Mouse (Mus musculus): Measurements from ENCODE around the gene Hoxb4. TPM values are rescaled to one million over a fixed set of nuclear protein-coding genes. Genes with fewer than 3 reads are reported as not detected.

Gene Hoxb4
- 3.4 and 3.6 TPM in 2 replicates for polyA plus RNA-seq (2015; fragmentation: Nextera tagmentation; extraction: Ambion mirVana)

- H3K4me2 ChIP-seq: peak within 1 kb of the TSS; percentile 62
- peak; percentile 25; the same call in 1 of the 2 replicates for ATAC-seq (ENCODE audit: insufficient read depth, low FRiP score, low read depth)
- H3K9me3 ChIP-seq: no peaks in the 10 kb centered on the region
- H3K27ac ChIP-seq: peak within 1 kb of the TSS; percentile 97
- H3K4me1 ChIP-seq: peaks cover 19% of the 10 kb centered on the region
- H3K4me3 ChIP-seq (replicated peaks): peak within 1 kb of the TSS; percentile 60
- peak within 1 kb of the TSS; percentile 65 for H3K9ac ChIP-seq
- H3K36me3 ChIP-seq: no peaks in the 10 kb centered on the region
- 8% methylated on average over 28 of the region's 28 CpGs for WGBS
- peaks cover 19% of the 10 kb centered on the region; the same call in 1 of the 2 replicates for H3K27me3 ChIP-seq (replicated peaks)
These were observed at the start of gene Hoxb4 for GRCm38 (mm10) chr11:96317608-96318367. Hoxb4 (plus strand) TSS chr11:96318267.

- H3K9ac ChIP-seq: no peak overlapping the region
- WGBS: 1% methylated on average over 19 of the region's 19 CpGs
- H3K4me2 ChIP-seq: no peak overlapping the region
- peaks cover 20% of the 10 kb centered on the region for H3K4me1 ChIP-seq
- H3K36me3 ChIP-seq: no peaks in the 10 kb centered on the region
- H3K27me3 ChIP-seq (replicated peaks): peaks cover 97% of the 10 kb centered on the region
- no peaks in the 10 kb centered on the region for H3K9me3 ChIP-seq
- no peak overlapping the region for H3K27ac ChIP-seq
- no peak overlapping the region for H3K4me3 ChIP-seq (replicated peaks)
- ATAC-seq (ENCODE audit: insufficient read depth, low FRiP score, low read depth): no peak
These were observed 48.2 kb upstream of the Hoxb4 start for GRCm38 (mm10) chr11:96269869-96270268.

- no peak for ATAC-seq (ENCODE audit: insufficient read depth, low FRiP score, low read depth)
- WGBS: 1% methylated on average over 40 of the region's 40 CpGs
- H3K27me3 ChIP-seq (replicated peaks): peaks cover 97% of the 10 kb centered on the region
These were observed 47.0 kb upstream of the Hoxb4 start, which contains the start of gene Hoxb9 for GRCm38 (mm10) chr11:96270996-96271540. Hoxb9 (plus strand) TSS chr11:96271457.

GRCm38 (mm10) chr11:96271541-96272011 lies 46.5 kb upstream of the Hoxb4 start:
- no peak overlapping the region for H3K9ac ChIP-seq
- no peaks in the 10 kb centered on the region for H3K9me3 ChIP-seq
- under 1% methylated on average over 52 of the region's 52 CpGs for WGBS
- peaks cover 96% of the 10 kb centered on the region for H3K27me3 ChIP-seq (replicated peaks)
- H3K36me3 ChIP-seq: no peaks in the 10 kb centered on the region
- H3K4me1 ChIP-seq: peaks cover 20% of the 10 kb centered on the region
- no peak overlapping the region for H3K27ac ChIP-seq
- peak overlapping the region; percentile 55 for H3K4me2 ChIP-seq
- H3K4me3 ChIP-seq (replicated peaks): peak overlapping the region; percentile 34
- ATAC-seq (ENCODE audit: insufficient read depth, low FRiP score, low read depth): peak; percentile 53; the same call in 1 of the 2 replicates

More at GRCm38 (mm10) chr11:96270996-96271540, 47.0 kb upstream of the Hoxb4 start, which contains the start of gene Hoxb9:
- Histone ChIP-seq H3K27ac (no peak within 1 kb of the TSS), H3K9ac (no peak within 1 kb of the TSS), H3K4me2 (peak within 1 kb of the TSS; percentile 55), H3K4me1 (peaks cover 20% of the 10 kb centered on the region), H3K36me3 (no peaks in the 10 kb centered on the region), H3K4me3 (replicated peaks) (peak within 1 kb of the TSS; percentile 34), H3K9me3 (no peaks in the 10 kb centered on the region)

DNA sequence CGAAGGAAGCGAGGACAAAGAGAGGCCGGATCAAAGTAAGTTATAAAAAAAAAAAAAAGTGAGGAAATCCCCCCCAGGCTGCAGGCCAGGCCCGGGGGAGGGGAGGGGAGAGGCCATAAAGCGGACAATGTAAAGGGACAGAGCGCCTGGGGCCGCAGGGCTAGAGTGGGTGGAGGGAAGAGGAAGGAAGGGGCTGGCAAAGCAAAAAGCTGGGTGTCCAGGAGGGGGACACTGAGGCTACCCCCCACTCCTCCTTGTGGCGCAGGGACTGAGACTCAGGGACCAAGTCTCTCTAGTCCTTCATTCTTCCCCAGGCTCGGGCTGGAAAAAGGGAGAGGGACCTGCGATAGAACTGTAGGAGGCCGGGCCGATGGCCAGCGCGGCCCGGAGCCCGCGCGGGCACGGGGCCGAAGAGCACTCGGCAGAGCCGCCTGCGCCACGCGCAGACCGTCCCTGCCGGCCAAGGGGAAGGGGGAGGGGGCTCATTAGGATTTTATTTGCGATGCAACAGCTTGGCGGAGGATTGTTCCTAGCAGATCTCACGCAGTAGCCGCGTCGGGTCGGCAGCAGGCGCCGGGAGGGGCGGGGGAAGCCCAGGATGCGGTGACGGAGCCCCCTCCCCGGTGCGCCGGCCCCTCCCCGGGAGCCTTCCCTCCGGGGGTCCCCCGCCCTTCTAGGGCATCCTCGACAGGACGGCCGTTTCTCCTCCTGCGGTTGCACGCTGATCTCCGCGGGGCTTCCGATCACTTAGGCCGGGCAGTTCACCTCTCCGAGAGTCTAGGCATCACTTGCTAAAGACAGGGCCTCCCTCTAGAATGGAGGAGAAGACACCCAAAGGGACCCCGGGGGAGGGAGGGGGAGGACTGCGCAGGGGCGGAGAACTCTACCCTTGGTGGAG lies 45.8 kb upstream of the Hoxb4 start:
- 1% methylated on average over 58 of the region's 58 CpGs for WGBS
- Histone ChIP-seq H3K27ac (no peak overlapping the region), H3K4me3 (replicated peaks) (peak overlapping the region; percentile 34), H3K27me3 (replicated peaks) (peaks cover 96% of the 10 kb centered on the region), H3K4me2 (peak overlapping the region; percentile 55), H3K4me1 (peaks cover 20% of the 10 kb centered on the region), H3K36me3 (no peaks in the 10 kb centered on the region), H3K9ac (no peak overlapping the region), H3K9me3 (no peaks in the 10 kb centered on the region)
- no peak for ATAC-seq (ENCODE audit: insufficient read depth, low FRiP score, low read depth)

DNA sequence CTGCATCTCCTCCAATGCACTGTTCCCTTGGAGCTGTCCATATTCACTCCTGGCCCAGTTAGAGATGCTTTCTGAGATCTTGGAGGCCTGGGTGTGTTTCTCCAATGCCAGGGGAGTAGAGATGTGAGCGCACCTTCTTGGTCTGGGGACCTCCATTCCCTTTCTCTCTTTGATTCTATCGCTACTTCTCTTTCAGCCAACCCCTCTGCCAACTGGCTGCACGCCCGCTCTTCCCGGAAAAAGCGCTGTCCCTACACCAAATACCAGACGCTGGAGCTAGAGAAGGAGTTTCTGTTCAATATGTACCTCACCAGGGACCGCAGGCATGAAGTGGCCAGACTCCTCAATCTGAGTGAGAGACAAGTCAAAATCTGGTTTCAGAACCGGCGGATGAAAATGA lies 43.6 kb upstream of the Hoxb4 start:
- 15% methylated on average over 10 of the region's 10 CpGs for WGBS
- Histone ChIP-seq H3K4me2 (no peak overlapping the region), H3K9ac (no peak overlapping the region), H3K36me3 (no peaks in the 10 kb centered on the region), H3K4me1 (peaks cover 26% of the 10 kb centered on the region), H3K27me3 (replicated peaks) (peaks cover 95% of the 10 kb centered on the region), H3K4me3 (replicated peaks) (no peak overlapping the region), H3K9me3 (no peaks in the 10 kb centered on the region), H3K27ac (no peak overlapping the region)
- ATAC-seq (ENCODE audit: insufficient read depth, low FRiP score, low read depth): no peak

GRCm38 (mm10) chr11:96275896-96276295 lies 42.2 kb upstream of the Hoxb4 start:
- 26% methylated on average over 4 of the region's 4 CpGs for WGBS
- no peak overlapping the region for H3K4me2 ChIP-seq
- peaks cover 27% of the 10 kb centered on the region for H3K4me1 ChIP-seq
- no peaks in the 10 kb centered on the region for H3K36me3 ChIP-seq
- H3K9me3 ChIP-seq: no peaks in the 10 kb centered on the region
- no peak overlapping the region for H3K4me3 ChIP-seq (replicated peaks)
- H3K27ac ChIP-seq: no peak overlapping the region
- ATAC-seq (ENCODE audit: insufficient read depth, low FRiP score, low read depth): no peak
- peaks cover 90% of the 10 kb centered on the region for H3K27me3 ChIP-seq (replicated peaks)
- no peak overlapping the region for H3K9ac ChIP-seq

GRCm38 (mm10) chr11:96277151-96278044 lies 40.7 kb upstream of the Hoxb4 start:
- H3K36me3 ChIP-seq: no peaks in the 10 kb centered on the region
- H3K4me1 ChIP-seq: peaks cover 12% of the 10 kb centered on the region
- peak overlapping the region; percentile 12; the same call in 1 of the 2 replicates for H3K9ac ChIP-seq
- WGBS: 7% methylated on average over 35 of the region's 35 CpGs
- peaks cover 83% of the 10 kb centered on the region for H3K27me3 ChIP-seq (replicated peaks)
- no peak for ATAC-seq (ENCODE audit: insufficient read depth, low FRiP score, low read depth)
- H3K4me3 ChIP-seq (replicated peaks): no peak overlapping the region
- no peak overlapping the region for H3K27ac ChIP-seq
- peak overlapping the region; percentile 2; the same call in 1 of the 2 replicates for H3K4me2 ChIP-seq
- no peaks in the 10 kb centered on the region for H3K9me3 ChIP-seq

- H3K9me3 ChIP-seq: no peaks in the 10 kb centered on the region
- H3K4me2 ChIP-seq: no peak overlapping the region
- H3K27ac ChIP-seq: no peak overlapping the region
- H3K9ac ChIP-seq: no peak overlapping the region
- H3K4me1 ChIP-seq: peaks cover 15% of the 10 kb centered on the region
- ATAC-seq (ENCODE audit: insufficient read depth, low FRiP score, low read depth): no peak
- H3K4me3 ChIP-seq (replicated peaks): no peak overlapping the region
- H3K27me3 ChIP-seq (replicated peaks): peaks cover 79% of the 10 kb centered on the region
- WGBS: 22% methylated on average over 14 of the region's 14 CpGs
- no peaks in the 10 kb centered on the region for H3K36me3 ChIP-seq
These were observed 39.7 kb upstream of the Hoxb4 start for GRCm38 (mm10) chr11:96278324-96278723.

- 2% methylated on average over 9 of the region's 9 CpGs for WGBS
- Histone ChIP-seq H3K27me3 (replicated peaks) (peaks cover 78% of the 10 kb centered on the region), H3K27ac (no peak overlapping the region), H3K4me1 (peaks cover 15% of the 10 kb centered on the region), H3K9me3 (no peaks in the 10 kb centered on the region), H3K4me2 (no peak overlapping the region), H3K4me3 (replicated peaks) (no peak overlapping the region), H3K9ac (no peak overlapping the region), H3K36me3 (no peaks in the 10 kb centered on the region)
- peak; percentile 75; the same call in 1 of the 2 replicates for ATAC-seq (ENCODE audit: insufficient read depth, low FRiP score, low read depth)
These were observed 39.3 kb upstream of the Hoxb4 start for GRCm38 (mm10) chr11:96278773-96279172.

Data from stomach, embryonic 15.5 days (tissue).